Mouse (Mus musculus) cerebellum, adult 2 months (tissue): Measurements from ENCODE around the gene Psd.

Experiments
- CTCF ChIP-seq: fragments of 200-500 bp; IDR thresholded peaks from 2 replicates; pipeline ENCODE4 v1.5.1; 2011; ENCODE audit warnings: low read depth, mild to moderate bottlenecking, control low read depth, low read length, moderate library complexity, borderline replicate concordance; ENCODE audit not compliant: insufficient read depth
- POLR2A ChIP-seq: fragments of 200-500 bp; IDR thresholded peaks from 2 replicates; pipeline ENCODE4 v1.6.1; 2011; ENCODE audit warnings: low read length, control low read depth, borderline replicate concordance; ENCODE audit not compliant: insufficient read depth

DNA sequence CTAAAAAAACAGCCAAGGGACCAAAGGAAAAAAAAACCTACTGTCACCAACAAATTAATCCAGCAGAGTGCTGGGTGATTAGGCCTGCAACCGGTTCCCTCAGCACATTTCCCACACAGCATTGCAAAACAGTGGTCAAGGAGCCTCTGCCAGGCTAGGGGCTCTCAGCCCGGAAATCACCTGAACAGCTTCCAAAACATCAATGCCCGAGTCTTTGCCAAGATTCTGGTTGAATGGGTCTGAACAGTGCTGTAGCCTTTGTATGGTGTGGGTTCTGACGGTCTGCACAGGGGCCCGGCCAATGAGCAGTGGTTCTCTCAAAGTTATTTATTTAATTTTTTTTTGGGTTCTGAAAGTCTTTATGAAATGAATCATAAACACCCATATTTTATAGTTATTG, 48.5 kb upstream of the Psd start:
- TF ChIP-seq CTCF (no peak), POLR2A (no peak)
